Mouse (Mus musculus) neural tube, embryonic 14.5 days (tissue): ENCODE data around the gene Afp. TPM values are rescaled to one million over a fixed set of nuclear protein-coding genes. Genes with fewer than 3 reads are reported as not detected.

Experiments
- ATAC-seq: fragments of 200-750 bp; cut with Nextera tagmentation; 2 replicates; pipeline ENCODE4 v1.8.0; 2017; ENCODE audit warnings: low read depth, mild to moderate bottlenecking, moderate TSS enrichment, moderate library complexity
- H3K27ac ChIP-seq: fragments of 300-500 bp; sonication (generic); 2 replicates; pipeline ENCODE4 v1.5.1; 2014; ENCODE audit warnings: low read depth, mild to moderate bottlenecking, control low read depth, low read length, moderate library complexity, mixed read lengths
- H3K27me3 ChIP-seq: fragments of 300-500 bp; sonication (generic); 2 replicates; pipeline ENCODE4 v1.6.1; 2014; ENCODE audit warnings: low read length; ENCODE audit not compliant: control insufficient read depth, insufficient read depth
- H3K36me3 ChIP-seq: fragments of 300-500 bp; sonication (generic); 2 replicates; pipeline ENCODE4 v1.6.1; 2014; ENCODE audit warnings: low read length, mixed read lengths; ENCODE audit not compliant: control insufficient read depth, insufficient read depth
- H3K4me1 ChIP-seq: fragments of 300-500 bp; sonication (generic); 2 replicates; pipeline ENCODE4 v1.6.1; 2014; ENCODE audit warnings: low read length; ENCODE audit not compliant: control insufficient read depth, insufficient read depth
- H3K4me2 ChIP-seq: fragments of 300-500 bp; sonication (generic); 2 replicates; pipeline ENCODE4 v1.6.1; 2014; ENCODE audit warnings: mild to moderate bottlenecking, low read depth, low read length, control low read depth
- H3K4me3 ChIP-seq: fragments of 300-500 bp; sonication (generic); 2 replicates; pipeline ENCODE4 v1.5.1; 2014; ENCODE audit warnings: low read depth, low read length, control low read depth, mixed read lengths
- H3K9ac ChIP-seq: fragments of 300-500 bp; sonication (generic); replicated peaks from 2 replicates; pipeline ENCODE4 v1.6.1; 2014; ENCODE audit warnings: low read depth, mild to moderate bottlenecking, control low read depth, low read length, mixed read lengths
- H3K9me3 ChIP-seq: fragments of 300-500 bp; sonication (generic); 2 replicates; pipeline ENCODE4 v1.6.1; 2016; ENCODE audit warnings: low read length; ENCODE audit not compliant: control insufficient read depth
- WGBS: fragments of 180-500 bp; shearing (Covaris S2); extraction: QIAGEN DNeasy Blood & Tissue Kit; methylation state at CpG from one replicate; pipeline ENCODE4 v1.1.7; 2014; 5-methylcytosine and 5-hydroxymethylcytosine counted together
- polyA plus RNA-seq: library from polyadenylated mRNA; unstranded; fragments of >200 nt; fragmentation: Nextera tagmentation; extraction: Ambion mirVana; gene quantifications from 2 replicates; pipeline ENCODE4 v1.2.1, GENCODE M21; 2014

Gene Afp
- polyA plus RNA-seq, 1 experiment from 2014 or later, result 4.6 TPM

DNA sequence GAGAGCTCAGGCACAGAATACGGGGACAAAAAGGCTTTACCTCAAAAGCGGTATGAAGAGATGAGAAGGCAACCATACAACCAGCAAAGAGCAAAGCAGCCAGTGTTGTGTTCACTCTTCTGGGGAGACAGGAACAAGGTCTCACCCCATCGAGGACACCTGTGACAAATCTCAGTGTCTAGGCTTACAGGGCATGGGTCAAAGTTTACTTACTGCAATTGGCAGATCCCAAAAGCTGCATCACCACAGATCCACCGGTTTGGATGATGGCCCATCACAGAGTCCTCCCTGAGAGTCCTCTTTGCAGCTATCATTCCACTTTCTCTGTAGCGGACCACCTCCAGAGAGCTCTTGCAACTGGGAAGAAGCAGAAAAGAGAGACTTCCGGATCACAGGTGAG lies 25.0 kb downstream of the Afp start:
- Histone ChIP-seq H3K36me3 (no peaks in the 10 kb centered on the region), H3K27me3 (no peaks in the 10 kb centered on the region), H3K27ac (no peak overlapping the region), H3K4me2 (no peak overlapping the region), H3K4me1 (no peaks in the 10 kb centered on the region), H3K9me3 (no peaks in the 10 kb centered on the region), H3K4me3 (no peak overlapping the region), H3K9ac (no peak overlapping the region)
- ATAC-seq, result no peak
- WGBS, result 91% methylated on average over 6 of the region's 6 CpGs

GRCm38 (mm10) chr5:90518356-90519100 lies 28.0 kb downstream of the Afp start, which contains the start of gene Afm:
Afm (plus strand) TSS chr5:90518932.
- Histone ChIP-seq H3K27me3 (no peaks in the 10 kb centered on the region), H3K4me3 (no peak within 1 kb of the TSS), H3K9me3 (no peaks in the 10 kb centered on the region), H3K9ac (no peak within 1 kb of the TSS), H3K4me1 (no peaks in the 10 kb centered on the region), H3K27ac (no peak within 1 kb of the TSS), H3K4me2 (no peak within 1 kb of the TSS), H3K36me3 (no peaks in the 10 kb centered on the region)
- no peak for ATAC-seq
- WGBS, result 89% methylated on average over 6 of the region's 6 CpGs

- H3K36me3 ChIP-seq, result no peaks in the 10 kb centered on the region
- H3K4me2 ChIP-seq, result no peak overlapping the region
- no peak overlapping the region for H3K4me3 ChIP-seq
- H3K9me3 ChIP-seq, result no peaks in the 10 kb centered on the region
- no peaks in the 10 kb centered on the region for H3K27me3 ChIP-seq
- ATAC-seq, result no peak
- H3K4me1 ChIP-seq, result no peaks in the 10 kb centered on the region
- H3K9ac ChIP-seq, result no peak overlapping the region
- 89% methylated on average over 8 of the region's 8 CpGs for WGBS
- H3K27ac ChIP-seq, result no peak overlapping the region
Measured at GRCm38 (mm10) chr5:90551191-90551590, 60.7 kb downstream of the Afp start.

- 84% methylated on average over 3 of the region's 3 CpGs for WGBS
- H3K27ac ChIP-seq, result no peak overlapping the region
- no peaks in the 10 kb centered on the region for H3K36me3 ChIP-seq
- no peak overlapping the region for H3K9ac ChIP-seq
- H3K4me2 ChIP-seq, result no peak overlapping the region
- no peaks in the 10 kb centered on the region for H3K27me3 ChIP-seq
- no peaks in the 10 kb centered on the region for H3K4me1 ChIP-seq
- no peak overlapping the region for H3K4me3 ChIP-seq
- H3K9me3 ChIP-seq, result no peaks in the 10 kb centered on the region
- no peak for ATAC-seq
Measured at GRCm38 (mm10) chr5:90556052-90556451, 65.5 kb downstream of the Afp start.

Other genes with a start within 250 kb of the Afp start
- 41.1 and 43.6 TPM in 2 replicates for gene Ankrd17, start 124.2 kb upstream of the Afp start, polyA plus RNA-seq
- gene Gm9958, start 123.5 kb upstream of the Afp start, polyA plus RNA-seq, result 4.6 and 5.3 TPM in 2 replicates
- gene Alb, start 29.8 kb upstream of the Afp start, polyA plus RNA-seq, result 1.9 and 2.4 TPM in 2 replicates
- not detected in 2 replicates for gene Afm, start 28.2 kb downstream of the Afp start, polyA plus RNA-seq
- not detected in 2 replicates for gene 5830473C10Rik, start 70.4 kb downstream of the Afp start, polyA plus RNA-seq
- gene Rassf6, start 149.9 kb downstream of the Afp start, polyA plus RNA-seq, result 2.5 and 3.0 TPM in 2 replicates